Mouse (Mus musculus) midbrain, embryonic 12.5 days (tissue): ENCODE measurements around the gene Rmdn2. TPM values are rescaled to one million over a fixed set of nuclear protein-coding genes. Genes with fewer than 3 reads are reported as not detected.

Source experiments
- ATAC-seq: fragments of 200-750 bp; cut with Nextera tagmentation; 2 replicates; pipeline ENCODE4 v1.8.0; 2017; ENCODE audit warnings: low read depth, moderate TSS enrichment, moderate library complexity; ENCODE audit not compliant: low FRiP score
- H3K27ac ChIP-seq: fragments of 300-500 bp; sonication (generic); replicated peaks from 2 replicates; pipeline ENCODE4 v1.5.1; 2016; ENCODE audit warnings: mild to moderate bottlenecking
- H3K27me3 ChIP-seq: fragments of 300-500 bp; sonication (generic); 2 replicates; pipeline ENCODE4 v1.6.1; 2016; ENCODE audit warnings: mild to moderate bottlenecking
- H3K36me3 ChIP-seq: fragments of 300-500 bp; sonication (generic); 2 replicates; pipeline ENCODE4 v1.6.1; 2016
- H3K4me1 ChIP-seq: fragments of 300-500 bp; sonication (generic); 2 replicates; pipeline ENCODE4 v1.6.1; 2016
- H3K4me2 ChIP-seq: fragments of 300-500 bp; sonication (generic); replicated peaks from 2 replicates; pipeline ENCODE4 v1.6.1; 2016; ENCODE audit warnings: mild to moderate bottlenecking, moderate library complexity
- H3K4me3 ChIP-seq: fragments of 300-500 bp; sonication (generic); 2 replicates; pipeline ENCODE4 v1.5.1; 2016; ENCODE audit warnings: mild to moderate bottlenecking
- H3K9ac ChIP-seq: fragments of 300-500 bp; sonication (generic); replicated peaks from 2 replicates; pipeline ENCODE4 v1.6.1; 2016; ENCODE audit warnings: mild to moderate bottlenecking, moderate library complexity
- H3K9me3 ChIP-seq: fragments of 300-500 bp; sonication (generic); 2 replicates; pipeline ENCODE4 v1.6.1; 2016; ENCODE audit warnings: mild to moderate bottlenecking
- WGBS: fragments of 180-500 bp; shearing (Covaris S2); methylation state at CpG from one replicate; pipeline ENCODE4 v1.1.7; 2016; 5-methylcytosine and 5-hydroxymethylcytosine counted together
- polyA plus RNA-seq: library from polyadenylated mRNA; unstranded; fragments of >200 nt; fragmentation: Nextera tagmentation; extraction: Ambion mirVana; gene quantifications from 2 replicates; pipeline ENCODE4 v1.2.1, GENCODE M21; 2016

Gene Rmdn2
- polyA plus RNA-seq, 1 experiment from 2014 or later: 6.3 TPM

DNA sequence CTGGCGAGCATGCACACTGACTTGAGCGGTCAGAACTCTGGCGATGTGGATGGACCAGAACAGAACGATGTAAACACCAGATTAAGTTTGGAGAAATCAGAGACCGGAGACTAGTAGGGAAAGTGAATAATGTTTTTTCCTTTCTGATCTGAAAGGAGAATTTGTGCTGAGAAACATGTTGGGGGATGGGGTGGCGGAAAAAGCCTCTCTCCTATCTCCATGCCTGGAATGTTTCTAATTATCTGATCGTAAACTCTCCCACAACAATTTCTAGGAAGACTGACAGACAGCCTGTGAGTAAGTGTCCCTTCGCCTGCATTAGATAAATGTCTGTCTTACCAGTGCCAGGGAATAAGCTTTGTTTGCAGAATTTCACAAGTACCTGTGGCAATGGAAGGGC is 119.3 kb downstream of the Rmdn2 start:
- 77% methylated on average over 8 of the region's 8 CpGs for WGBS

DNA sequence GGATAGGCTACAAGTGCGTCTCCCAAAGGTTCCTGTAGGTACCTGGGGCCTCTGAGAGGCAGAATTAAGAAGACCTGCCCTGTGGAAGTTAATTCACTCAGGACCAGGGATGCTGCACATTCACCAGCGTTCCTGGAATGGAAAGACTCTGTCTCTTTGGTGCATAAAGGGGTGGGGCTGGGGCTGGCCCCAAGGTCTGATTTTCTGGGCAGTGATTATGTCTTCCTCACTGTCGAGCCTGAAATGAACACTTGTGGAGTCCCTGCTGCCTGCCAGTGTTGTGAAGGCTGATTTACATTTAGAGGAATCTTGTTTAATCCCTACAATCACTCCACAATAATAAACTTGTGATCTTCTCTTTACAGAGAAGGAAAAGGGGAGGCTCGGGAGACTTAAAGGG is 121.4 kb downstream of the Rmdn2 start:
- 33% methylated on average over 4 of the region's 4 CpGs for WGBS
- H3K4me2 ChIP-seq: no peak overlapping the region
- H3K4me1 ChIP-seq: peaks cover 11% of the 10 kb centered on the region
- H3K36me3 ChIP-seq: no peaks in the 10 kb centered on the region
- ATAC-seq: no peak
- no peak overlapping the region for H3K4me3 ChIP-seq
- H3K9ac ChIP-seq: no peak overlapping the region; the same call in 1 of the 2 replicates
- H3K27me3 ChIP-seq: peaks cover 20% of the 10 kb centered on the region
- no peak overlapping the region for H3K27ac ChIP-seq
- H3K9me3 ChIP-seq: no peaks in the 10 kb centered on the region

More for the DNA sequence above, 119.3 kb downstream of the Rmdn2 start:
- H3K4me3 ChIP-seq: no peak overlapping the region
- no peak overlapping the region for H3K27ac ChIP-seq
- no peak overlapping the region for H3K4me2 ChIP-seq
- peaks cover 27% of the 10 kb centered on the region for H3K27me3 ChIP-seq
- peaks cover 13% of the 10 kb centered on the region for H3K4me1 ChIP-seq
- H3K36me3 ChIP-seq: no peaks in the 10 kb centered on the region
- no peak for ATAC-seq
- no peak overlapping the region for H3K9ac ChIP-seq
- no peaks in the 10 kb centered on the region for H3K9me3 ChIP-seq

DNA sequence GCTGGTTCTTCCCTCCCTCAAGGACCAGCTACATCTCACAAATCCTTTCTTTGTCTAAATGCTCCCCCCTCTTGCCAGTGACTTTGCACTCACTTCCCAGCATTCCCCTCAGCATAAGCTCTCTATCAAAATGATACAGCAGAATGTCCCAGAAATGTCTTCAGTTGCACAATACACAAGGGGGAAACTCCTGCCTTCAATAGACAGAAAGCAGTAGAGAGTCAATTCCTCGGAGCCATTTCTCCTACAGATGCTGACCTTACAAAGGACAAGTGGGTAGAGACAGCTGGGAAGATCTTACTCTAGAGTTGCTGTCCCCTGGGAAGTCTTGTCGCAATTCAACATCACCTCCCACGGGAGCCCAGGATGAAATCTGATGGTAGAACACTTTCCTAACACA is 125.9 kb downstream of the Rmdn2 start:
- 77% methylated on average over 3 of the region's 3 CpGs for WGBS
- Histone ChIP-seq H3K27me3 (peaks cover 4% of the 10 kb centered on the region), H3K27ac (no peak overlapping the region), H3K9ac (no peak overlapping the region), H3K9me3 (no peaks in the 10 kb centered on the region), H3K36me3 (no peaks in the 10 kb centered on the region), H3K4me1 (peaks cover 11% of the 10 kb centered on the region), H3K4me3 (no peak overlapping the region), H3K4me2 (no peak overlapping the region)
- no peak for ATAC-seq

DNA sequence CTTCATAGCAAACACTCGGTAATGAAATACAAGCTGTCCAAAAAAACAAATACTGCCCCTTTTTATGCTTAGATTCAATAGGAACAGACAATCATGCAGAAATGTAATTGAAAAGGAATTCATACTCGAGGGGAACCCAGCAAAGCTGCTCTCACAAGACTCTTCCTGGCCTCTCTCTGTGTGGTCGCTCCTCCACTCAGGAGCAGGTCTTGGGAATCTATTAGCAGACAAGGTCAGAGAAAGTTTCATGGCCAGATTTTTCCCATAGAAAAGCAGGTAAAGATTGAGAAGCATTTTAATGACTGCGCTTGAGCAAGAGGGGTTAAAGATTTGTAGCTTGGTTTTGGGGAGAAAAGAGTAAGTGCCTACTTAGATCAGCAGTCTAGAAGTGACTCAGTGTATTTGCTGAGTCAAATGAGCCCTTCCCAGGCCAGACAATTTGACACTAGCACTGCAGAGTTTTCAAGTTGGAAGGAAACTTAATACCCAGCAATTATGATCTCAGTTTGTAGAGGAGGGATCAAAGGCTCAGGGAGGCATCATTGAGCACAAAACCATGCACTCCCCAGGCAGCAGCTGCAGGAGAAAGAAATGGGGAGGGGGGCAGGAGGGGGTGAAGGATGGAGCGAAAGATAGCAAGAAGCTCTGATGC is 127.3 kb downstream of the Rmdn2 start:
- H3K4me2 ChIP-seq: no peak overlapping the region
- WGBS: 59% methylated on average over 5 of the region's 5 CpGs
- no peak for ATAC-seq
- no peak overlapping the region for H3K9ac ChIP-seq
- H3K4me1 ChIP-seq: 0 out of 2 replicates have a peak, but pooled peaks cover 5% of the 10 kb centered on the region
- no peaks in the 10 kb centered on the region for H3K27me3 ChIP-seq
- H3K36me3 ChIP-seq: no peaks in the 10 kb centered on the region
- no peak overlapping the region for H3K27ac ChIP-seq
- no peaks in the 10 kb centered on the region for H3K9me3 ChIP-seq
- H3K4me3 ChIP-seq: no peak overlapping the region

DNA sequence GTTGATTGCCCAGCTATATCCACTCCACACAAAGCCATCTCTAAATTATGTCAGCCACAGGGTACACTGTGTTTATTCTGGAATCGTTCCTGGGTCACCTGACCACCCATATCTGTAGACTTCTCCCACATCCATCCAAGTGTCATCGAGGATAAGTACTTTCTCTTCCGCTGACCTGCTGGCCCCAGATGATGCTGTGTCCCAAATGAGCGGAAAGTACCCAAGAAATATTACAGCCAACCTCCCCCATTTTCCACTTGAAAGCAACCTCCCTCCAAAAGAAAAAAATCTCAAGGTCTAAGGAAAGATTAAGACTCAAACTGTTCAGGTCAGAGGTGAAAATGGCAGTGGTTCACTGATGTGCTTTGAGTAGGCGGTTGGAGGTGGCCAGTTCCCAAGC is 131.0 kb downstream of the Rmdn2 start:
- Histone ChIP-seq H3K9me3 (no peaks in the 10 kb centered on the region), H3K27me3 (peaks cover 4% of the 10 kb centered on the region; the same call in 1 of the 2 replicates), H3K4me1 (peaks cover 10% of the 10 kb centered on the region), H3K4me3 (no peak overlapping the region), H3K9ac (no peak overlapping the region), H3K4me2 (no peak overlapping the region), H3K36me3 (no peaks in the 10 kb centered on the region), H3K27ac (no peak overlapping the region)
- no peak for ATAC-seq
- 78% methylated on average over 5 of the region's 5 CpGs for WGBS

Other genes with a start within 250 kb of the Rmdn2 start
- 4.5 and 5.3 TPM in 2 replicates for gene Cyp1b1, start 103.2 kb downstream of the Rmdn2 start, polyA plus RNA-seq